Mouse (Mus musculus) CD4-positive, CD25-positive, alpha-beta regulatory T cell, adult 2 months (primary cell): ENCODE measurements around the gene Mylk.
A peak's percentile ranks its signal among the peaks of the same experiment; 100 is the strongest.

ENCODE experiments used
- DNase-seq: peaks from one replicate; pipeline ENCODE4 v3.0.0-alpha.2; 2012; ENCODE audit warnings: low read depth, low spot score

Gene Mylk

GRCm38 (mm10) chr16:34902761-34903160 lies 157.8 kb downstream of the Mylk start:
- no peak for DNase-seq

- no peak for DNase-seq
Observed at GRCm38 (mm10) chr16:34904876-34905275, 159.9 kb downstream of the Mylk start.

DNA sequence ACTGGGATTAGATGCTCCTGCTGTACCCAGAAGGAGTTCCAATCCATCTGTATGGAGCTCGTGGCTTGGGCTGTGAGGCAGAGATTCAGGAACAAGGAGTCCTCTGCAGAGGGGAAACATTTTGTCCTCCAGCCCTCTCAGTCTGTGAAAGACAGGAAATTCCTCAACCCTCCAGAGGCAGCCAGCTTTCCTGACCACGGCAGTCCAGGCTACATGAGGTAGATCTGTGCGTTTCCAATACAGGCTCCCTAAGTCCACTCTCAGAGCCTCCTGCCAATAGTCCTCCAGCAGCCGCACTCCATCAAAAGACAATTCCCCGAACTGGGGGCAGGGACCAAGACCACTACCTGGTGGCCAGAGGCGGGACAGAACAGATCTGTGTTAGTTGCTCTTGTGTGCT lies 164.4 kb downstream of the Mylk start:
- no peak for DNase-seq

DNA sequence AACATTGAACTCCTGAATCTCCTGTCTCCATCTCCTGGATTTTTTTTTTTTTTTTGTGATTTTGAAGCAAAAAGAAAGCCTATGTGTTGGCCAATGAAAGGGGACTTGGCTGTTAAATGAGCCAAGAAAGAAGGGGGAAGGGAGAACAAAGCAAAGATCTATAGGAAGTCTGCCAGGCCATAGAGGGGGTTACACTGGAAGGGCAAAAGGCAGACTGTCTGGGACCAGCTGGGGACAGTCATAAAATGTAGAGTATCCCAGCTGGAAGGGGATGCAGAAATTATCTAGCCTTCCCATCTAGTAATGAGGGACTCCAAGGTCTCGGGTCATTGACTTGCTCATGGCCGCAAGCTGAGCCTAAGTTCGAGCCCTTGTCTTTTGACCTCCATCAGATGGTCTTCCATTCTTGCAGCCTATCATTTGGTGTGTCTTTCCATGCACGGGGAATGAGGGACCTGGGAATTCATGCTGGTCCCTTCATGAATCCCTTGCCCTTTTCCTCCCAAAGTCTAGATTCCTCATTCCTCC lies 172.4 kb downstream of the Mylk start:
- no peak for DNase-seq

GRCm38 (mm10) chr16:34920182-34920581 lies 175.2 kb downstream of the Mylk start:
- peak; percentile 5 for DNase-seq

DNA sequence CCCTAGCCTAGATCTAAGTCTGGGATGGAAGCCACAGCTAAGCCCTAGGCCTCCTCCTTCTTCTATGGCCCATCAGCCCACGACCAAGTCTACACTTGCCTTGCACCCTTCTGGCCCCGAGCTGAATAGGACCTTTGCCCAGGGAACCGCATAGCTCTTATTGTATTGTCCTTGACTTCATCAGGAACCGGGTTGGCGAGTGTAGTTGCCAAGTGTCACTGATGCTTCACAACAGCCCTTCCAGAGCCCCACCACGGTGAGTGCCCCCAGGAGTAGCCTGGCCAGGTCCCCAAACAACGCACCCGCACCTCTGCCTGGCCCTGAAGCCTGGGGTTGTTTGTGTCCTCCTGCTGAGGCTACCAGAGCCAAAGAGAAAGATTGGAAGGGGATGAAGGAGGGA lies 175.9 kb downstream of the Mylk start:
- no peak for DNase-seq

DNA sequence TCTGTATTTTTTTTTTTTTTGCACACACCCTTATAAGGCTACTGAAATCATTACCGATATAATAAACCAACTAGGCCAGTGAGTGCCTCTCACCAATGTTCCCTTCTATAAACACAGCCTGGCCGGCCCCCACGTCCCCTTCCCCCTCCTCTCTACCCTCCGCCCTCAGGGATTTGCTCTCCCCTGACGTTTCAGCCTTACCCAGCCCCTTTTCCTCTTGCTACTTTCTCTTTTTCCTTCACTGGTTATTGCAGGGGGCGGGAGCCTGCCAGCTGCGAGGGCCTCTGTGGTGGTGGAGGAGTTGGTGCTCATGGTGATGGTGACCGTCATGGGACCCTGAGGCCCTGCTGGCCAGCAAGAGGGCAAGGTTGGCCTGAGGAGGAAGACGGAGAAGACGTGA lies 176.3 kb downstream of the Mylk start:
- DNase-seq: no peak

DNA sequence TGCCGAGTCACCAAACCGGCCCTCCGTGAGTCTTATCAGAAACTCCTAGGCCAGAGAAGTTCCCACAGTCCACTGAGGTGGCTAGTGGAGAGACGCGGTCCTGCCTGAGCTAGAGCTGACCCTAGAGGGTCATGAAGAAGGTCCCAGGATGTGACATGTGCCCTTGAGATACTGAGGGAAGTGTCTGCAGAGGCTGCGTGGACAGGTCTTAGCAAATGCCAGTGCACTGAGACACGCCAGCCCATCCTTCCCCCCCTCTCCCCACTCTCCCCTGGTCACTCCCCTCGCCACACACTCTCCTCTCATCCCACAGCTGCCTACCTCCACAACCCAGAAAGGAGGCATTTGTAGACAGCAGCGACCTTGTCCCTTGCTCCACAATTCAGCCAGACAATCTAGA lies 178.6 kb downstream of the Mylk start:
- no peak for DNase-seq

- DNase-seq: no peak
Observed at GRCm38 (mm10) chr16:34924324-34924723, 179.3 kb downstream of the Mylk start.

GRCm38 (mm10) chr16:34924937-34925618 lies 180.1 kb downstream of the Mylk start:
- DNase-seq: no peak

DNA sequence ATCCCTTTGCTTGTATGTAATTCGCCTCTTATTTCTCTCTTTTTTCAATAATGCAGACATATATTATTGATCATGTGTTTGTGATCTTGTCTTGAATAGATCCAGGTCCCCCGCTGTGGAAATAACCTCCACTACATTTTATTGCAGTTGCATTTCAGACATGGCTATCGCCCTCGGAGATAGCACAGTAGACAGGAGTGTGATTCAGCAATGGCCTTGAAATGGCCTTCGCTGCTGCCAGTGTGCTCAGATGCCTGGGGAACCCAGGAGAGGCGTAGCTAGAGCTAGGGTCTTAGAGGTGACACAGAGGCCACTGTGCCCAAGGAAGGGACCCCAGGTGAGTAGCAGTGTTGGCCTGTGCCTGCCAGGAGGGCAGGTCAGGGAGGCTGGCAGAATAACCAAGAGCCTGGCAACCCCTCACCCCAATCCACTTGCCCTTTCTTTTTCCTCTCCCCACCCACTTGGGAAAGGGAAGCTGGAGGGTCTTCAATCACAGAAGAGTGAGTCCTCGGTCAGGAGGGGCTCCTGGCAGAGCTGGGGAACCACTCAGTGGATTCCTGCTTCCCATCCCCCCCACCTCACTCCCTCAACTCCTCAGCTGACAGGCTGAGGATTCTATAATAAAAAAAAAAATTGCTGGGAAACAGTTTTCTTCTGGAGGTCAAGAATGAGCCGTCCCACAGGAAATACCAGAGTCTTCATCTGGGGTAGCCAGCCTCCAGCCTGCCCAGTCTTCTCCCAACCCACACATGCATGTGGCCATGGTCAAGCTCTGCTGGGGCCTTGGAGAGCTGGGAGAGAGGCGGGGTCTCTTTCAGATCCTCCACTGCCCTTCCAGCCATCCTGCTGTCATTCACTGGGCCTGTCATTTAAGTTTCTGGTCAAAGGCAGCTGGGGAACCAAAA lies 181.8 kb downstream of the Mylk start:
- no peak for DNase-seq

DNA sequence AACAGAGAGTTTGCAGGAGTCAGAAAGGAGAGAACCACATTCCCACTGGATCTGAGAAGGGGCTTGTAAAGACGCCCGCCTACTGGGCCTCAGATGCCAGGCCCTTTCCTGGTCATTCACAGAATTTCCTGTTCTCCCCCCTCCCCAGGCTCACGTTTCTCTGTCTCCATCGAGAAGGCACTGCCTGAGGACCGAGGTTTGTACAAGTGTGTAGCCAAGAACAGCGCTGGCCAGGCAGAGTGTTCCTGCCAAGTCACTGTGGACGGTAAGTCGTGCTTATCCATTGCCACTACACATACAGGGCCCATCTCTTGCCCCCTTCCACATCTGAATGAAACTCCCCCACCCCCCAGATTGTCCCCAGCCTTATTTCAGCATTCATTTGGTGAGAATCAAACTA lies 184.7 kb downstream of the Mylk start:
- DNase-seq: no peak

- no peak for DNase-seq
Observed at GRCm38 (mm10) chr16:34930110-34930509, 185.1 kb downstream of the Mylk start.

GRCm38 (mm10) chr16:34931306-34931705 lies 186.3 kb downstream of the Mylk start:
- DNase-seq: no peak

DNA sequence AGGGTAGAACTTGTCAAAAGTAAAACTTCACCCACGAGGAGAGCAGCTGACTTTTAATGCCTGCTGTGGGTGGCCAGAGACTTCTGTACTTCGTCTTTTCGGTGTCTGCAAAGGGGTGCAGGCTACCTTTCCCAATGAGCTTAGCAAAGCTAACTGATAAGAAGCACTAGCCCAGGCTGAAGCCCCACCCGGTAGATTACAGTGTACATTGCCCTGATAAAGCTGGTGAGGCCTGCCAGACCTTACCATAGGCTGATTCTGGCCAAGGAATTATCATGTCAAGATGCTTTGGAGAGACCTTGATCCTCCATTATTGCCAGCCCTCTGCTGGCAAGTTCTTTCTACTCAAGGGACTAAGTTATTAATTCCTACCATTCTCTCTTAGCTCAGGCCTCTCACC lies 188.2 kb downstream of the Mylk start:
- no peak for DNase-seq

- no peak for DNase-seq
Observed at GRCm38 (mm10) chr16:34934486-34934885, 189.5 kb downstream of the Mylk start.

GRCm38 (mm10) chr16:34935514-34936338 lies 190.7 kb downstream of the Mylk start:
- no peak for DNase-seq

DNA sequence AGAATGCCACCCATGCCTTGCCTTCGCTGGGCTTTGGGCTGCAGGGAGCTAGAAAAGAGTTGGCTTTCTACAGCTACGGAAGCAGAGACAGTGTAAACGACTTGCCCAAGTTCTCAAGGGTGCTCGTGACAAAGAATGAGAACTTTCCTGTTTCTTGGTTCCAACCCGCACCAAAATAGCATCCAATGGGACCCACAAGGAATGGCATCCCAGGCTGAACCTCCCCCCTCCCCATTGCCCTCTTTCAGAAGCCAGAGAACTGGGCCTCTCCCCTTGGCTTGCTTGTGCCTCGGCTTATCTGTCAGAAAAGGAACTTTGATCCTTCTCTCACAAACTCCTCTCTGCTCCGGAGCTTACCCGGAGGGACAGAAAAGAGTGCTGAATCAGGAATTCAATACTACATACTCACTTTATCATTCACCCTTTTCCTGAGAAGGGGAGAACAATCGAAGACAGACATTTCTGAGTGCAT lies 191.4 kb downstream of the Mylk start:
- DNase-seq: no peak

DNA sequence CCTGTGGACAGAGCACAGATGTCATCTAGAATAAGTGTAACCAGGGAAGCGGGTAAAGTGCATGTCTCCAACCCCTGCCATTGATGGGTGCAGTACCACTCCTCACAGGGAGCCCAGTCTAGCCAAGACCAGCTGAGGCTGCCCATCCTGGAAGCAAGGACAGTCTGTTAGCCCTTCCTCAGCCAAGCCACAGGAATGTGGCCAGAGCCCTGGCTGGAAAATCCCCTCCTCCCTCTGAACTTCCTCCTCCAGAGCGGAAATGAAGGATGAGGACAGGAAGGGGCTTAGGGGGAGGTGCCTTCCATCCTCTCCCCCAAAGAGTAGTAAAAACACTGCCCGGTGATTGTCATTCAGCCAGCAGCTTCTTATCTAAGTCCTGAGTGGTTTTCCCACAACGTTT lies 192.6 kb downstream of the Mylk start:
- DNase-seq: no peak

GRCm38 (mm10) chr16:34938248-34938647 lies 193.2 kb downstream of the Mylk start:
- no peak for DNase-seq

DNA sequence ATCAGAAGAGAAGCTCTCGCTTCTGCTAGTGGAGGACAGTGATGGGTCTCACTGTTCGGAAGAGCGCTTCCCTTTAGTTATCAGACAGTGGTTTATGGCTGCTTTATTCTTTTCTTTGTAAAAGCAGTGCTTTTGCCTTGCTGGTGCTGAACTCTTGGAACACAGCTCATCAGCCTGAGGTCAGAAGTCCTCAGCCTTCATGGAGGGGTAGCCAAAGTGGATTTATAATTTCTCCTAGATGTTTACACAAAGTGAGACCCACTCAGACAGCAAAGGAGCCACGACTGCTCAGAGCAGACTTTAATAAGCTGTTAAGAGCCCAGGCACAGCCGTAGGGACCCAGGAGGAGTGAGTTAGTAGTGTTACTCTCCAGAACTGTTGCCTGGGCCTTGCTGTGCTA lies 194.9 kb downstream of the Mylk start:
- DNase-seq: no peak

- DNase-seq: no peak
Observed at GRCm38 (mm10) chr16:34940363-34940762, 195.4 kb downstream of the Mylk start.
